Mouse (Mus musculus): ENCODE results near the gene Anks1b.
A peak's percentile ranks its signal among the peaks of the same experiment; 100 is the strongest.

Anks1b gene

DNA sequence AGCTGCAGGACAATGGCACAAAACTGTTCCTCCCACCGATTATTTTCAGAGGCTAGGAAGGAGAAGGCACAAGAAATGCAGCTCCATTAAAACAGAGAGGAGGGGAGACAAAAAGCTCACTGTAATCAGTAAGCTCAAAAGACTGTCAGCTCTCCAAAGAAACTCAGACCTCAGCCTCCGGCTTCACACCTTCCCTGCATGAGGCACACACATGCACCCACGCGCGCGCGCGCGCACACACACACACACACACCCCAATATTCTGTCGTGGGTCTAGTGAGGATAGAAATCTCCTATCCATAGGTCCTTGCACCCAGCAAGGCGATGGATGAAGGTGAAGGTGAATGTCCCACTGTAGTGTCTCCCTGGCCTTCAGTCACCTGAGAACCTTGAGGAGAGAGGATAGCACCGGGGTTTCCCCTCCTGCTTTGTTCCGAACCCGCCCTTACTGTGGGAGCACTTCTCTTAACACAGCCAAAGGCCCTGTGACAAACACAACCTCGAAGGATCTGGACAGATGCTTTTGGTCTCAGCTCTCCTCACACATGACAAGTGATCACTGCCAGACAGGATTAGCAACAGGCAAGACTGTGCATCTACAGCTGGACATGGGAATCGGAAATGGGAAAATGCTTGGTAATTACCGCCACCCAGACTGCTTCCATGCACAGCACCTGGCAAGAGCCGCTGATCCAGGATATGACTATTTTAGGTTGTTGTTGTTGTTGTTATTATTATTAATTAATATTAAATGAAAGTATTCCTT is 1074.5 kb downstream of the Anks1b start:
- DNase-seq (ENCODE audit: low spot score in 2 of 2): peak; percentile 63 to 64

DNA sequence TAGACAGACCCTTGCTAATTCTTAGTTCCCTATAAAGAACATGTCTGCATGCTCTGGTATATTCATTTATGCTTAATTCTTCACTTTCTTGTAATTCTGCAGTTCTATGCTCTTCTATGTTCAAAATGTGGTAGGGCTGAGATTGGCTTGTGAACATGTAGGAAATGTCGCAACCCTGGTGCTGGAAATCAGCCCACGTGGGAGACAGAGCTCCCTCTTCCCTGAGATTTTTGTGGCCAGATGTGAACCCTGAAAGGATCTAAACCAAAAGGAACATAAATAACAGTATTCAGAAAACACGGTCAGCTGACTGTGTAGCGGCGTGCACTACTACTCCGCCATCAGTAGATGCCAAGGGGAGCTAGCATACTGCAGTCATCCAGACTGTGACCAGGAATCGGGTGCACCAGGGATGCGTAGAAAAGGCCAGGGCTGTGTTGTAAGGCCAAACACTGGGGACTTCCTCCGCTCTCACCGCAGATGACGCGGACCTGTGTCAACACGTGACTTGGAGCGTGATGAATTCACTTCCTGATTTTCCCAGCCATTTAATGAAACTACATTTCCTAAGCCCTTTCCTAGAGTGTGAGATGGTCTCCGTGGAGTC is 1079.9 kb downstream of the Anks1b start:
- no peak for DNase-seq (ENCODE audit: low spot score in 2 of 2)

DNA sequence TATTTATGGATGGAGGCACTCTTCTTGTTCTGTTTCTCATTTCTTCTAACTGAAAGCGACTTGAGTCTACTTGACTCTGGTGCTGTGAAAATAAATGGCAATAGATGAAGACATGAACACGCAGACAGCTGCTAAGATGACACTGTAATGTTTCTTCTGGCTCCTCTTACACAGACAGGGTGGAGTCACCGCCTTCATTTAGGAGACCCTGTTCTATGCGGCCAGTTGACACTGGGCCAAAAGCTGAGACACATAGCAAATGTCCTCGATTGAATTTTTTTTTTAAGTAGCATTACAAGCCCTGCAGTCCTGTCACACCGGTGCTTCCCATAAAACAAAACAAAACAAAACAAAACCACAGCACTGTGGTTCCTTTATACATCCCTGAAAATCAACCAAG is 1080.5 kb downstream of the Anks1b start:
- no peak for DNase-seq (ENCODE audit: low spot score in 2 of 2)

DNA sequence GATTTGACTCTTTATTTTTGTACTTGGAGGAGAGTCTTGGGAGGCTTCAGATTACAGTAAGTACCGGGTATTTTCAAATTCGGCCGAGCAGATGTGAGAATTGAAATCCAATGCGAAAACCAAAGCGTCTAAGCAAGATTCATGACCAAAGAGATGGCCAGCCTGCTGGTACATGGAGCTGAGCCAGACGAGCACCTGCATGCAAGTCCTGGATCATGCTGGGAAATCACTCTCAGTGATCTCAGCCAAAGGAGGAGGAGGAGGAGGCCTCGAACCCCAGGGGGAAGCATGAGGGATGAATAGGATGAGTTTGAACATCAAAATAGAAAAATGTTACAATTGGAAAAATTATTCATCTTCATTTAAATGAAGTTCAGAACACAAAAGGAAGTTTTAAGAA is 1087.1 kb downstream of the Anks1b start:
- DNase-seq (ENCODE audit: low spot score in 2 of 2): no peak

DNA sequence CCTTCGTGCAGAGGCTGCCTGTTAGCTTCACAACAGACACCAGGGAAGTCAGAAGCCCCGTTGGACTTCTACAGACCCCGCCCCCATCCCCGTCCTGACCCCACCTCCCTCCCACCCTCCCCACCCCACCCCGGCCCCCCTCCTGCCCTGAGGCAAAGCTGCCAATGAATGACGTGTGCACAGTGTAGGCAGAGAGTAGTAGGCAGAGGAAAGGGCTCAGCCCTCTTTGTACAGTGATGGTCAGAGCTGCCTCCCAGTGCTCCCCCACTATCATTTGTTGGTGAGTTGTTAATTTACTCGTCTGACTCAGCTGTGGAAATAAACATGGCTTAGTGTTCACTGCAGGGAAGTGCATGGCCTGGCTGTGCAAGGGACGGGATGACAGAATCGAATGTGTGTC is 1091.2 kb downstream of the Anks1b start:
- no peak for DNase-seq (ENCODE audit: low spot score in 2 of 2)

DNA sequence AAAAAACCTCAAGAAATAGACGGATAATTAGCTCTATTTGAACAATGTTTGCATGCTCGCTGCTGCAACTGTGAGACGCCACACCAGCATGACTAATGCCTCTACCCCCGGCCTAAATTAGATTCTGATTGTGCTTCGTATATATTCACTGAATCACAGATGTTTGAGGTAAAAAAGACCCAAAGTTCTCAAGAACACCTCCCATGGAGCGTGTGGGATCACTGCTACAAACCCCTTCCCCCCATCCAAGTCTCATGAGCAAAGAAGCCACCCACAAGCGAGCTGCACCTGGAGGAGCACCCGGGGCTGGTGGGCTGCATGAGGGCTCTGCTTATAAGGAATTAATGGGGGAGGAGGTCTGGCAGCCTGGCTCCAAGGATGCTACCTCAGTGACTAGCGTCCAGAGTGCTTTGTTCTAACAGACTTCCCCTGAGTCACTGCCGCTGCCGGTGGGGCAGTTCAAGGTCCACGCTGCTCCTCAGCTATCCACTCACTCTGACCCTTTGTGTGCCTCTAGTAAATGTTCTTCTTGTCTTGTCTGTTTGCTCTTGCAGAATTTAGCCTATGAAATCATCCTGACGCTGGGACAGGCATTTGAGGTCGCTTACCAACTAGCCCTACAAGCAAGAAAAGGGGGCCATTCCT is 1092.5 kb downstream of the Anks1b start:
- DNase-seq (ENCODE audit: low spot score in 2 of 2): no peak

DNA sequence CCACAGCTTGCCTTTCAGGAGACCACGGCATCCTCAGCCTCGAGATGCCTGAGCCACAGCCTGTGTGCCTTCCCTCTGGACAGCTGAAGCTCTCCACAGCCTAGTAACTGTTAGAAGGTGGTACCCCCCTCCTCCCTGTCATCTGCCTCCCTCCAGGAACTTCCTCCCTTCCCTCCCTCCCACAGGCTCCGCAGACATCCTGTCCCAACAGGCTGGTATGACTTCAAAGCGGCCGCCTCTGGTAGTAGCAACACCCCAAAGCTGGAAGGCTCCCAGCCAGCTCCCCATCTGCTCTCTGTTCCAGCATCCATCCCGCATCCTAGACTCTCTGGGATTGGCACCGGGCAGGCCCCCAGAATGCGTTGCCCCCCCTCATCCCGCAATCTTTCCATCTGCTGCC is 1093.5 kb downstream of the Anks1b start:
- peak; percentile 75 to 83 for DNase-seq (ENCODE audit: low spot score in 2 of 2)

DNA sequence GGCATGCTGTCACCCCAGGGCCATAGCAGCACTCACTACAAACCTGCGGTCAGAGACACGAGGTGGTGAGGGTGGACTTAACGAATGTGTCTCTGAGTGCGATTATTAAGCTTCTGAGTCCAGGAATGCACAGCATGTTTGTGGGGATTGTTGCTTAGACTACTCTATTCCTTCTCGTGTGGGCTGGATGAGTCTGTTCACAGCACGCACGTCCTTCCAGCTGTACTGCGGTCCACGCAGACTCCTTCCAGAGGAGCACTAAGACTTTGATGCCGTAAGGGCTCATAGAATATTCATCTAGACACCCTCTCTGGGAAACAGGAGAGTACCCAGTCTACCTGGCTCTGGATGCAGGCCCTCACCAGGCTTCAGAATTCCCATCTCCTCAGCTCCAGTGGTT is 1094.9 kb downstream of the Anks1b start:
- no peak for DNase-seq (ENCODE audit: low spot score in 2 of 2)

DNA sequence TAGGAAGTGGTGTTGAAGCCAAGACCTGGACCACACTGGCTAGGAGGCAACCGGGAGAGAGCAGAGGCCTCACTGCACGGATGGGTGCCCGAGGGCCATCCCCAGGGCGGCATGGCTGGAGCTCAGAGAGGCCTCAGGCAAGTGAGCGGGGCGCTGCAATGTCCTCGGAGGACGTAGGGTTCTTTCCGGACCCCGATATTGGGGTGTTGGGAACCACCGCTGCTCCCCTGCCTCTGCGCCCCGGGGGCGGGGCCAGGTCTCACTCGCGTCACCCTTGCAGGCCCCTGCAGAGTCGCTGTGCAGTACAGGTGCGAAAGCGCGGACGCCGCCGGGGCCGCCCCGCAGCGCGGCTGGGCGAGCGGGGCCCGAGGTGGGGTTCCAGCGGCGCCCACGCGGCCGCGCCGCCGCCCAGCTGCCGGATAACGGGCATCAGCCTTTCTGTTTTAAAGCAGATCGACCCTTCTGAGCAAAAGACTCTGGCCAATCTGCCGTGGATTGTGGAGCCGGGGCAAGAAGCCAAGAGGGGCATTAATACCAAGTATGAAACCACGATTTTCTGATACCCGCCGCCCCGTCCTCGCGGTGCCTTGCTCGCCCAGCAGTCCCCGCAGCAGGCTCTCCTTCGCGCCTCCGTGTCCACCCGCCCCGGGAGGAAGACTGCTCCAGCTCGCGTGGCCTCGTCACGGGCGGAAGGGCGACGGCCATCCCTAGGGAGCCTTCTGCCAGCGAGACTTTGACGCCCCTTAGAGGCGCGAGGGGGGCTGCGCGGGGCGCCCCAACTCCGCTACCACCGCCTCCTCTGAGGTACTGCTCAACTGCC is 1096.3 kb downstream of the Anks1b start:
- no peak for DNase-seq (ENCODE audit: low spot score in 2 of 2)

DNA sequence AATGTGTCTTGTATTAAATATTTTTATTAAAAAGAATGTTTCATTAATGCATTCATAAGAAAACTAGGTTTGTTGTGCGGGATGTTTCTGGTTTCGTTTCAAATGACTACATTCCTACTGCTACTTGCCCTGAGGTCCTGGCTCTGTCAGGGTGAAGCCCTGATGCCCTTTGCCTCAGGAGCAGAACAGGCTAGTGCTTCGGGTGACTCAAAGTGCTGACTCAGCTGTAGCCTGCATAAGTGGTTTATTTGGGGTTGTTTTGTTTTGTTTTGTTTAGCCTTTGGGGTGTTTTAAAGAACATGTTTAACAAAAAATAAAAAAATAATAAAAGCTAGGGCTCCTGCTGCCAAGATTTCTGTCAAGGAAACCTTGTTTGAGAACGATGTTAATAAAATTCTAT is 1097.3 kb downstream of the Anks1b start:
- DNase-seq (ENCODE audit: low spot score in 2 of 2): no peak

DNA sequence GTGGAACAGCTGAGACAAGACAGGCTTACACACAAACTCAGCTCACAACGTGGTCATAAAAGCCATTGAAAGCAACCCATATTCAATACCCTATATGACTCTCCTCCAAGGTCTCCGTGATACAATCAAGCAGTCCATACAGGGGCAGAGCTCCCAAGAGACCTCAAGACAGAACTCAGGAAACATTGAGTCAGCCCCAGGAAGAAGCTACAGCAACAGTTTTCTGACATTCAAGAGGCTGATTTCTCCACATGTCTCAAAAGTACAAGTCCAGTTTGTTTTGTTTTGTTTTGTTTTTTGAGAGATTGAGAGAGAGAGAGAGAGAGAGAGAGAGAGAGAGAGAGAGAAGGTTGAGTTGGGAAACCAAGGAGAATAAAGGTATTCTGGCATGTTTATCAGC is 1100.8 kb downstream of the Anks1b start:
- no peak for DNase-seq (ENCODE audit: low spot score in 2 of 2)

DNA sequence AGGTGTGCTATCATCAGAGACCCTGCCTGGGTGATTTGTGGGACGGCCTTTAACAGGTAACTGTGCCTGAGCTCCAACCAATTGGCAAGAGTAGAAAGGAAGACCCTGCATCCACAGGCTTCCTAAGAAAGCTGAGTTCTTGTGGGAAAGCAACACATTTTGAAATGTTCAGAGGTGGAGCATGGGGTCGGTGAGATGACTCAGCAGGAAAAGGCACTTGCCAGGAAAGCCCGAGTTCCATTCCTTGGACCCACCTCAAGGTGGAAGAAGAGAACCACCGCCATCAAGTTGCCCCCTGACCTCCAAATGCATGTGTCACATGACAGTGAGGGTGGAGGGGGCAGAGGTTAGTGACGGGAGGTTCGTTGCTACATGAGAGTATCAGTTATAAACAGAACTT is 1101.2 kb downstream of the Anks1b start:
- DNase-seq (ENCODE audit: low spot score in 2 of 2): no peak

DNA sequence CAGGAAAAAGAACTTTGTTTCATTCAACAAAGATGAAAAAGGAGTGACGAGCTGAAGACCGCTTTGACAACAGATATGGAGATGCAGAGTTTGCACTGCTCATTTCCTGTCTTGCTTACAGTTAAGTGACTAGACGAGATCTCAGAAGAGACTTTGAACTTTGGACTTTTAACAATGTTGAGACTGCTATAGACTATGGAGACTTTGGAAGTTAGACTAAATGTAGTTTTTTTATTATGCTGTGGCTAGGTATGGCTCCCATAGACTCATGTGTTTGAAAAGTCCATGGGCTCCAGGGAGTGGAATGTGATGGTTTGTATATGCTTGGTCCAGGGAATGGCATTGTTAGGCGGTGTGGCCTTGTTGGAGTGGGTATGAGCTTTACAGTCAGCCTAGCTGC is 1108.5 kb downstream of the Anks1b start:
- DNase-seq (ENCODE audit: low spot score in 2 of 2): no peak

DNA sequence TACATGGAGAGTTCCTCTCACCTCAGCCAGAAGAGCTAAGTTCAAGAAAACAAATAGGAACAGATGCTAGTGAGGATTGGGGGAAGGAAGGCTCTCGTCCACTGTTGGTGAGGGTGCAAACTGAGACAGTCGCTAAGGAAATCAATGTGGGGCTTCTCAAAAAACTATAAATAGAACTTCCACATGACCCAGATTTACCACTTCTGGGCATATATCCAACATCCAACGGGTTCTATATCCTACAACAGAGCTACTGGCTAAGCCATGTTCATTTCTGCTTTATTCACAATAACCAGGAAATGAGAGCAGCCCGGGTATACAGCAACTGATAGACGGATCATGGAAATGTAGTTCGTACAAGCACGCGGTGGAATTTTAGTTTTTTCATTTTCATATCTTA is 1109.7 kb downstream of the Anks1b start:
- DNase-seq (ENCODE audit: low spot score in 2 of 2): no peak

DNA sequence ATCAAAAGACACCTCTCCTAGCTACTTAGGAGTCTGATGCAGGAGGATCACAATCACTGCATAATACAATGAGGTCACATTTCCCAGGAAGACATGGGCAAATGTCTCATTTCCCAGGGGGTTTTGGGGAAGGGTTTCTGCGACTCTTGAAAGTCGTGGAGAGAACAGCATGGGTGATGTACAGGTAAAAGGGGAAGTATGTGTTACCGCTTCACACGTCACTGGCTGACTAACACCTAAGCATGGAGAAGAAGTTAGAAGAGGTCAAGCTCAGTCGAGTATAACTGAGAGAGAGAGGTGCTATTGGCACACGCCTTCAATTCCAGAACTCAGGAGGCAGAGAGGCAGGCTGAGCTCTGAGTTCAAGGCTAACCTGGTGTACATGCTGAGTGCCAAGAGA is 1117.0 kb downstream of the Anks1b start:
- no peak for DNase-seq (ENCODE audit: low spot score in 2 of 2)

DNA sequence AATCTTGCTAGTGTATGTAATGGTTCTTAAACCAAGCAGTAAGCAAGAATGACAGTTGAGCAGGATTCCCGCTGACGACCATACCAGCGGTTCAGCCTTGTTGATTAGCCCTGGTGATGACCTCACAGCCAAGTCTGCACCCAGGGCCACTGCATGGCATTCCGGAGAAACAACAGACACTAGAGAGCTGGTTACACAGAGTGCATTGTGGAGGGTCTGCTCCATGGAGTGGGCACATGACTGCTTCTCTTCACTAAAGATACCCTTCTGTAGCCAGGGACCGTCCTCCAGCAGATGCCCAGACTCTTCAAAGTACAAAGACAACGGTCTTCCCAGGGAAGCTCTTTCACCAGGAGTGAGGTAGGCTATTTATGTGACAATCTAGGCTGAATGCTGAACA is 1118.9 kb downstream of the Anks1b start:
- no peak for DNase-seq (ENCODE audit: low spot score in 2 of 2)

DNA sequence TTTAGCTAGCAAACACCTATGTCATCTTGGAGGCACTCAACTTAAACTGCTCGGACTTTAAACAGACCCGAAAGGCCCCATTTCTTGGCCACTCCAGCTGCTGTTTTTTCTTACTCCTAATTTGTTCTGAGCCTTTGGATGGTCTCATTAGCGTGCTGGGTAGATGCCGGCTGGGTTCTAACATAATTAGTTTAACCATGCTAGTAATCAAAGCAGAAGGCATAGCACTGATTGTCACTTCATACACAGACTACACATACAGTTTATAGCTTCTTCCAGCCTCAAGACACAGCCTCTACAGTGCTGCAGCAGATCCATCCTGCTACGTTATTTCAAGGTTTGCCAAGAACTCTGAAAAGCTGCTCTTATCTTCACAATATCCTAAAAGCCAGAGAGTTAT is 1120.6 kb downstream of the Anks1b start:
- DNase-seq (ENCODE audit: low spot score in 2 of 2): no peak

DNA sequence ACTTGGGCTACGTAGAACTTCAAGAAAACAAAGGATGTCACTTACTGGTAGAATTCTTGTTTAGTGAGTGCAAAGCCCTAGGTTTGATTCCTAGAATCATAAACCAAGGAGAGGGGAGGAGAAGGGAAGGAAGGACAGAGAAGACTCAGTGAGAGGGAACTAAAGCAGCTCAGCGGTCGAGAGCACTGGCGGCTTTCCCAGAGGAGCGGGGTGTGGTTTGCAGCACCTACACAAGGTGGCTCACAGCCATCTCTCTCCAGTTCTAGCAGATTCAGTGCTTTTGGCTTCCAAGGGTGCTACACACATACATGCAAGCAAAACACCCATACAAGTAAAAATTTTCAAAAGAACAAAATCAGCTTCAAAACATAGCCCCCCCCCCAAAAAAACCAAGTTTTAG is 1126.6 kb downstream of the Anks1b start:
- DNase-seq (ENCODE audit: low spot score in 2 of 2): peak; percentile 65 to 70

DNA sequence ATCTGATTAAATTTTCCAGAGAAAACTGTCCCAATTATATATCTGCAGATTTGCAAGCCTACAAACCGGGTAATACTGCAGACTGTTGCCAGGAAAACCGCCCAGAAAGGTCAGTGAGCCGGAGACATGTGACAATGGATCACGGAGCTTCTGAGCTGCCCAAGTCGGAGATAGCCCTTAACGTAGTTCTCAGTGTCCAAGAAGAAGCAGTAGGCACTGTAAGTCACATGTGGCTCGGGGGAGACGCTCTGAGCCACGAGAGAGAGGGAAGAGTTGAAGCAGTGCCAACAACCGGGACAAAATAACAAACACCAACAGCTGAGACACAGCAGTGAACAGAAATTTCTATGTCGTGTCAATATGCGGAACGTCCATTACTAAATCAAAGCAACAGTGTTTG is 1128.1 kb downstream of the Anks1b start:
- peak; percentile 46 to 57 for DNase-seq (ENCODE audit: low spot score in 2 of 2)

DNA sequence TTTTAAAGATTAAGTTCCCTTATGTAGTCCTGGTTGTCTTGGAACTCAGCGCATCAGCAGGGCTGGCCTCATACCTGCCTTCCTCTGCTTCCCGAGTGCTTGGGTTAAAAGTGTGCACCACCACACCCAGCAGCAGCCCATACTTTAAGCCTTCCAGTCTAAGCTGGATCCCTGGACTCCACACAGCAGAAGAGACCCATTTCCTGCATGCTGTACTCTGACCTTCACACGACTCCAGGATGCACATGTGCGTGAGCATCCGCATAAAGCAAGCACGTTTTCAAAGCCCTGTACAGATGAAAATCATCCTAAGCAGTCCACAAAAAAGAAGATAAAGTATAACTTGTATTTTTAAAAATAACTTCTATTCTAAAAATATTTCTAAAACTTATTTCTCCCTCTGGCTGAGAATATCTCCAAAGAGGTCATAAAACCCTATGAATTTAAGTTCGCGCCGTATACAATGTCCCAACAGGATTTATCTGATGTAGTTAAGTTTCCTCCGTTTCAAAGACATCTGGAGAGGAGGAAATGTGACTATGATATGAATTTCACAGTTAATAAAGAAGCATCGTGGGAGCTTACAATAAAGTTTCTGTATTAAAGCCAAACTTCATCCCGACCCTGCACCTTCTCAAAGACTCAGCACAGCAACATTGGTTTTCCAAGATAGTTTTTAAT is 1132.7 kb downstream of the Anks1b start:
- no peak for DNase-seq (ENCODE audit: low spot score in 2 of 2)
